Mouse (Mus musculus) neural tube, embryonic 14.5 days (tissue): ENCODE measurements at regions not wholly inside any gene's neighbourhood (a gene's known extent, or its start where the extent isn't known, plus 50 kb on each side); places are given as distances from the start of the nearest gene placed in this dataset.

Experiments
- ATAC-seq: fragments of 200-750 bp; cut with Nextera tagmentation; 2 replicates; pipeline ENCODE4 v1.8.0; 2017; ENCODE audit warnings: low read depth, mild to moderate bottlenecking, moderate TSS enrichment, moderate library complexity
- H3K27ac ChIP-seq: fragments of 300-500 bp; sonication (generic); 2 replicates; pipeline ENCODE4 v1.5.1; 2014; ENCODE audit warnings: low read depth, mild to moderate bottlenecking, control low read depth, low read length, moderate library complexity, mixed read lengths
- H3K27me3 ChIP-seq: fragments of 300-500 bp; sonication (generic); 2 replicates; pipeline ENCODE4 v1.6.1; 2014; ENCODE audit warnings: low read length; ENCODE audit not compliant: control insufficient read depth, insufficient read depth
- H3K36me3 ChIP-seq: fragments of 300-500 bp; sonication (generic); 2 replicates; pipeline ENCODE4 v1.6.1; 2014; ENCODE audit warnings: low read length, mixed read lengths; ENCODE audit not compliant: control insufficient read depth, insufficient read depth
- H3K4me1 ChIP-seq: fragments of 300-500 bp; sonication (generic); 2 replicates; pipeline ENCODE4 v1.6.1; 2014; ENCODE audit warnings: low read length; ENCODE audit not compliant: control insufficient read depth, insufficient read depth
- H3K4me2 ChIP-seq: fragments of 300-500 bp; sonication (generic); 2 replicates; pipeline ENCODE4 v1.6.1; 2014; ENCODE audit warnings: mild to moderate bottlenecking, low read depth, low read length, control low read depth
- H3K4me3 ChIP-seq: fragments of 300-500 bp; sonication (generic); 2 replicates; pipeline ENCODE4 v1.5.1; 2014; ENCODE audit warnings: low read depth, low read length, control low read depth, mixed read lengths
- H3K9ac ChIP-seq: fragments of 300-500 bp; sonication (generic); replicated peaks from 2 replicates; pipeline ENCODE4 v1.6.1; 2014; ENCODE audit warnings: low read depth, mild to moderate bottlenecking, control low read depth, low read length, mixed read lengths
- H3K9me3 ChIP-seq: fragments of 300-500 bp; sonication (generic); 2 replicates; pipeline ENCODE4 v1.6.1; 2016; ENCODE audit warnings: low read length; ENCODE audit not compliant: control insufficient read depth
- WGBS: fragments of 180-500 bp; shearing (Covaris S2); extraction: QIAGEN DNeasy Blood & Tissue Kit; methylation state at CpG from one replicate; pipeline ENCODE4 v1.1.7; 2014; 5-methylcytosine and 5-hydroxymethylcytosine counted together

DNA sequence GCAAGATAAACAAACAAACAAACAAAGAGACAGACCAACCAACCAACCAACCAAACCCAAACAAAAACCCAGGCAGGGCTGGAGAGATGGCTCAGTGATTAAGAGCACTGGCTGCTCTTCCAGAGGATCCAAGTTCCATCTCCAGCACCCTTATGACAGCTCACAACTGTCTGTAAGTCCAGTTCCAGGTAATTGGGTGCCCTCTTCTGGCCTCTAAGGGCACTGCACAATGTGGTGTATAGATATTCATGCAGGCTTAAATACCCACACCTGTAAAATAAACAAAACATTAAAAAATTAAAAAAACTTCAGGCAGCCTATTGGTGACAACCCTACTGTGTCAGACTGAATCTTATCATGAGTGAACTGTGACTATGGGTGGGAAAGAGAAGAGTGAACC lies 222.4 kb upstream of the Eif4g2 start:
- H3K4me2 ChIP-seq = no peak overlapping the region

DNA sequence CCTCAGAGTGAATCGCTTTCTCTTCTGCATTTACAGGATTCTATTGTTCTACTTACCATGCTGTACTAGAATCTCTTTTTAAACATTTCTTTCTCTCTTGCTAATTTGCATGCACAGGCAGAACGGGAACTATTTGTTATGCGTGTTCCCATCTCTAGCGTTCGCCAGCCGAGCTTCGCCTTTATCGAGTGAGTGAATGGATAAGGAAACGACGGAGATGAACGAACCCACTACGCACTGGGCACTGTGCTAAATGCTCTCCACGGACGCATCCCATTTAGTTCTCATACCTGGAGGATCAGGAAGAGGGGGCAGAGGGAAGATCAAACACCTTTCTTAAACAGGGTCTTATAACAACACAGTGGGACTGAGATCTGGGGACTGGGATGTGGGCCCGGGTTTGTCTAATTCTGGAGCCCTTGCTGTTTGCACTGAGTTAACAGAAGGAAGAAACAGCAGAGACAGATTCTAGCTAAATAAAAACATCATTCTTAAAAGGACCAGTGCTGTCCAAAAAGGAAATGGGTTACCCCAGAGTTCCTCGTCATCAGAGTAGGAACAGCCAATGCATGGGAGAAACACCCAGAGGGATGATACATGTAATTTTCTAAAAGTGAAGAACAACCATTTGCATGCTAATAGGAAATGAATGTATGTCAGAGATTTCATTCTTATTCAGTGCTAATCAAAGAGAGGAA lies 219.1 kb upstream of the Eif4g2 start:
- H3K27me3 ChIP-seq = no peaks in the 10 kb centered on the region
- H3K4me1 ChIP-seq = peaks cover 7% of the 10 kb centered on the region; the same call in 1 of the 2 replicates
- H3K4me2 ChIP-seq = no peak overlapping the region
- no peak for ATAC-seq
- H3K9ac ChIP-seq = no peak overlapping the region
- no peaks in the 10 kb centered on the region for H3K36me3 ChIP-seq
- WGBS = 44% methylated on average over 16 of the region's 16 CpGs
- no peak overlapping the region for H3K4me3 ChIP-seq
- peak overlapping the region; percentile 52; the same call in 1 of the 2 replicates for H3K27ac ChIP-seq
- H3K9me3 ChIP-seq = no peaks in the 10 kb centered on the region

More for the DNA sequence above, 222.4 kb upstream of the Eif4g2 start:
- H3K4me3 ChIP-seq = no peak overlapping the region
- no peak for ATAC-seq
- H3K4me1 ChIP-seq = peaks cover 7% of the 10 kb centered on the region; the same call in 1 of the 2 replicates
- H3K27ac ChIP-seq = no peak overlapping the region
- no peaks in the 10 kb centered on the region for H3K9me3 ChIP-seq
- no peak overlapping the region for H3K9ac ChIP-seq
- no peaks in the 10 kb centered on the region for H3K27me3 ChIP-seq
- H3K36me3 ChIP-seq = no peaks in the 10 kb centered on the region

DNA sequence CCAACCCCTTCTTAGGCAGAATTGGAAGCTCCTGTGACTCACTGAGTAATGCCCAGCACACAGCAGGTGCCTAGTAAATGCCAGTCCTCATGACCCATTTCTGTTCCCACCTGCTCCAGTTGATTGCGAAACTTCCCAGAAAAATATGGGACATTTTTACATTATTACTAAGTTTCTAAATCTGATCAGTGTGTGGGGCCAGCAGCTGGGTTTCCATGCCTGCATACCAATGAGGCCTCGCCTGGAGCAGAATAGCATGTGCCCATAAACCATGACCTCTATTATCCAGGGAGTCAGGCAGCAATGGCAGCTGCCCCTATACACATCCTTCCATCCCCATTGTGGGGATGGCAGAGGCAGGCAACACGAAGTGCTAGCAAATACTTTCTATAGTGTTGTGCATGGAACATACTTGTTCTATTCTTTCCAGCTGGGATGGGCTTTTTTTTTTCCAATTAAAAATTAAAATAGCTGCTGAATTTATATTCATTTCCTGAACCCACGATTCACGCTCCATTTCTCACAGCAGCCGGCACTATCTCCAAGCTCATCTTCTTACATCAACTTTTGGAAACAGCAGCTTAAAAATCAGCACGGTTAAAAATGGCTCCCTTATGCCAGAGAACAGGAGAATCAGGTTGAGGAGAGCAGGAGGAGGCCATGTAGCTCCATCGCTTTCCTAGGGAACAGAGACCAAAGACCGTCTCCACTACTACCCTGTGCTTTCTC lies 214.5 kb upstream of the Eif4g2 start:
- H3K4me1 ChIP-seq = peaks cover 7% of the 10 kb centered on the region; the same call in 1 of the 2 replicates
- H3K9ac ChIP-seq = no peak overlapping the region
- no peaks in the 10 kb centered on the region for H3K27me3 ChIP-seq
- H3K36me3 ChIP-seq = no peaks in the 10 kb centered on the region
- ATAC-seq = peak; percentile 46; the same call in 1 of the 2 replicates
- H3K4me3 ChIP-seq = no peak overlapping the region
- no peak overlapping the region for H3K27ac ChIP-seq
- no peak overlapping the region for H3K4me2 ChIP-seq
- H3K9me3 ChIP-seq = no peaks in the 10 kb centered on the region
- WGBS = 49% methylated on average over 9 of the region's 9 CpGs

DNA sequence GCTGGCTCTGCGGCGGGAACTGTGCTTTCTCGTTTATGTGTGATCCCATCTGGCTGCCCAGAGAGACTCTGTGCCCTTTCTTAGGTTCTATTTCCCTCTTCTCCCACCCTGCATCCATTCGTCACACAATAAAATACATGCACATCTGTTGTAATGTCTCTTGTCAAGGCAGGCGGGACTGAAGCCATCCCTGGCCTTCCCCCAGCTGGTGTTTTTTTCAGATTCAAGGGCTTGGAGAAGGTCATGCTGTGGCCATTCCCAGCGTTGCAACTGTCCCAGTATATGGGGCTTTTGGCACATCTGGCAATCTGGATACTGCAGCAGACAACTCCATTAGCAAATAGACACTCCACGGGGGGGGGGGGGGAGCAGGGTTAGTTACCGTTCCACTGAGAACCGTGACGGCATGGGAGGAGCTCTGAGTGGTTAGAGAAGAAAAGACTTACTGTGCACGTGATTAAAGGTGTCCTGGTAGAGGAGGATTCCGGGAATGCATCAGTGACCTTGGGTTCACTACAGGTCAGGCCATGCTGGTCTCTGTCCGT lies 200.7 kb upstream of the Eif4g2 start:
- Histone ChIP-seq H3K4me2 (no peak overlapping the region), H3K4me3 (no peak overlapping the region), H3K36me3 (no peaks in the 10 kb centered on the region), H3K9me3 (no peaks in the 10 kb centered on the region), H3K27ac (no peak overlapping the region), H3K4me1 (0 out of 2 replicates have a peak, but pooled peaks cover 6% of the 10 kb centered on the region), H3K9ac (no peak overlapping the region), H3K27me3 (no peaks in the 10 kb centered on the region)
- ATAC-seq = no peak
- WGBS = 34% methylated on average over 13 of the region's 13 CpGs

DNA sequence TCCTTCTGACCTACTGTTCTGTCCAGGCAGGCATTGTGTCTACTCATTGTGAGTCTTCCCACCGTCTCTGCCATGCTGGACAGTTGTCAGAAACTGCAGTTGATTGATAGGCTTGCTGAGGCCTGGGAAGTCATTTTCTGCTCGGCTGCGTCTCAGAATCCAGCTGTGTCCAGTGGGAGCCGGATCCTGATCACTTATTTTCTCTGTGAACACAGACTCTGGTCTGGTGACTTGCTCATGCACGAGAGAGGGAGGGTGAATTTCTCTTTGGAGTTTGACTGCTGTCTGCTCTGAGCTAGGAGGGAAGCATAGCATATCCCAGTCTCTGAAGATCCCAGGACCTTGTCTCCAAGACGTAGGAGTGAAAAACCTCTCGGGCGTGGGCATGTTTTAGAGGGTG lies 199.5 kb upstream of the Eif4g2 start:
- H3K4me3 ChIP-seq = no peak overlapping the region
- 38% methylated on average over 8 of the region's 8 CpGs for WGBS
- H3K9me3 ChIP-seq = no peaks in the 10 kb centered on the region
- H3K4me2 ChIP-seq = no peak overlapping the region
- no peak overlapping the region for H3K27ac ChIP-seq
- H3K9ac ChIP-seq = no peak overlapping the region
- no peaks in the 10 kb centered on the region for H3K27me3 ChIP-seq
- no peaks in the 10 kb centered on the region for H3K36me3 ChIP-seq
- H3K4me1 ChIP-seq = 0 out of 2 replicates have a peak, but pooled peaks cover 6% of the 10 kb centered on the region
- 0 out of 2 replicates have a peak, but pooled peaks have one; percentile 31 for ATAC-seq

DNA sequence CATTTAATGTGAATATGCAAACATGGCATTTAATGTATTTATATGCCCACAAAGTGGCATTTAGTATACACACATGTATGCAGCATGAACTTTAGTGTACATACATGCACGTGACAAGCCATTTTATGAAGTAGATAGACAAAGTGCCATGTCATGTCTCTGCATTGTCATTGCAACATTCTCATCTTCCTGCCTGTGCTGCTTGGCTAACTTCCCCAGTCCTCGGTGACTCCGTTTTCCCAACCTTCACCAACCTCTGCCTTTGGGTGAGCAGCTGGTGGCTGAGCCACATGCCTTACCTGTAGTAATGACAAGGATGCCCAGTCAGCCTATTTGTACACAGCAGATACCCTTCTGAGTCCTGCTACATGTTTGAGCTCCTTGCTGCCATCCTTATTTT lies 194.9 kb upstream of the Eif4g2 start:
- WGBS = 86% methylated on average over 3 of the region's 3 CpGs

DNA sequence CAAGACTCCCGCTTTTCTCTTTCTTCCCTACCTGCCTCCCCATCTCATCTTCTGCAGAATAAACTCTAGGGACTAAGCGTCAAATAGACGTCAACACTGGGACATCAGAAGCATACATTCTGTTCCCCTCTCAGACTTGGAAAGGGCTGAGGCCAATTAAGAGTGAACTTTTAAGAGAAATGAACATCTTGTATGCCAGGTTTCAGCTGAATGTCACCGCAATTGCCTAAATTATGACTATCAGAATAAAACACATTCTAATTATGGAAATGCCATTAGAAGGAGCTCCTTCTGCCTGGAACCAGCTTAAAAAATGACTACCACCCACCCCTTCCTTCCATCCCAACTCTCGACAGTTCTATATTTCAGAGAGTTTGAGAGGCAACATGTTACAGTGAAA lies 191.0 kb upstream of the Eif4g2 start:
- H3K4me3 ChIP-seq = no peak overlapping the region
- no peak overlapping the region for H3K9ac ChIP-seq
- no peaks in the 10 kb centered on the region for H3K36me3 ChIP-seq
- no peaks in the 10 kb centered on the region; the same call in 1 of the 2 replicates for H3K27me3 ChIP-seq
- ATAC-seq = no peak
- no peak overlapping the region for H3K4me2 ChIP-seq
- H3K9me3 ChIP-seq = no peaks in the 10 kb centered on the region
- WGBS = 91% methylated on average over 5 of the region's 5 CpGs
- H3K27ac ChIP-seq = no peak overlapping the region
- H3K4me1 ChIP-seq = no peaks in the 10 kb centered on the region

More for the DNA sequence above, 194.9 kb upstream of the Eif4g2 start:
- Histone ChIP-seq H3K4me1 (0 out of 2 replicates have a peak, but pooled peaks cover 3% of the 10 kb centered on the region), H3K4me2 (no peak overlapping the region), H3K4me3 (no peak overlapping the region), H3K27ac (no peak overlapping the region), H3K36me3 (no peaks in the 10 kb centered on the region), H3K27me3 (no peaks in the 10 kb centered on the region), H3K9me3 (no peaks in the 10 kb centered on the region), H3K9ac (no peak overlapping the region)
- no peak for ATAC-seq

DNA sequence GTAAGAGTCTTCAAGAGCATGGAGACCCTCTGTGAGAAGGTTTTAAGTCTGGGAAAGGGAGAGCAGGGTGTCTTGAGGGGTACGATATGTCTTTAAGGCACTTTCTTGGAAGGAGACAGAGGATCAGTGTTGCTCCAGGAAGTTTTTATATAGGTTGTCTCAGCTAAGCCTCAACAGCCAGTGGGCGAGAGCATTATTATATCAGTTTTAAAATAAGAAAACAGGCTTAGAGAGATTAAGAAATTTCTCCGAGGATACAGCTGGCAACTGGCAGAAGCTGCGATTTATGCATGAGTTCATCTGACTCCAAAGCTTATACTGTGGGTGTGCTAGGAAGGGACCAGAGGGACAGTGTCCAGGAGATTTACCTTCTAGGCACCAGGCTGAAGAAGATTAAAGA lies 188.0 kb upstream of the Eif4g2 start:
- Histone ChIP-seq H3K27me3 (no peaks in the 10 kb centered on the region; the same call in 1 of the 2 replicates), H3K36me3 (no peaks in the 10 kb centered on the region), H3K27ac (no peak overlapping the region), H3K4me3 (no peak overlapping the region), H3K4me2 (no peak overlapping the region), H3K9me3 (no peaks in the 10 kb centered on the region), H3K9ac (no peak overlapping the region), H3K4me1 (no peaks in the 10 kb centered on the region)
- no peak for ATAC-seq
- WGBS = 85% methylated on average over 4 of the region's 4 CpGs

DNA sequence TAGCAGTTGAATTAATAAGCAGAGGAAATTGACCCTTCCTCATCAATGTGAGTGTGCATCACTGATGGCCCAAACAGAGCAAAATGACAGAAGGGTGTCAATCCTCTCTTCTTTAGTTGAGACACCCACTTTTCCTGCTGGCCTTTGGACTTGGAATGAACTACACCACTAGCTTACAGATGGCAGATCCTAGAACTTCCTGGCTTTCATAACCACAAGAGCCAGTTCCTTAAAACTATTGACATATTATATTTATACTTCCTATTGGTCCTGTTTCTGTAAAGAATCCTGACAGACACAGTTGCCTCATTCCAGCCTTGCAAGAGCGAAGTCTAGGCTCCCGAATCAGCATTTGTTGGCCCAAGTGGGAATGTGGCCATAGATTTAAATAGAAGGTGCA lies 185.4 kb upstream of the Eif4g2 start:
- Histone ChIP-seq H3K36me3 (no peaks in the 10 kb centered on the region), H3K4me3 (no peak overlapping the region), H3K27me3 (no peaks in the 10 kb centered on the region; the same call in 1 of the 2 replicates), H3K9me3 (no peaks in the 10 kb centered on the region), H3K4me1 (no peaks in the 10 kb centered on the region), H3K9ac (no peak overlapping the region), H3K27ac (no peak overlapping the region), H3K4me2 (no peak overlapping the region)
- WGBS = 98% methylated on average over 2 of the region's 2 CpGs
- no peak for ATAC-seq
